17 mouse cellular contexts compared by ENCODE assay signal in genomic region chr7:74323194-74323593, GRCm38 (mm10).
DNase-seq lines count a peak whose midpoint lies in the region; ATAC-seq lines count a peak whose summit lies in the region.
"Had no signal": no experiment of that assay in that cellular context is flagged by ENCODE, and none has a peak within 500 bp of the region (broad histone marks: within the 10 kb centered on the region; RNA-seq: fewer than 3 reads in every experiment).

No protein-coding gene starts in this region.

- no peak overlapping the region for H3K4me2 ChIP-seq in forebrain, embryonic 13.5 days
- no peak overlapping the region for H3K4me2 ChIP-seq in intestine, embryonic 16.5 days (ENCODE audit: low read depth, low read length)
- H3K4me2 ChIP-seq: embryonic facial prominence, embryonic 12.5 days; intestine, embryonic 15.5 days; liver, embryonic 13.5 days had no signal

- H3K4me3 ChIP-seq in forebrain, embryonic 13.5 days: no peak overlapping the region
- no peak overlapping the region for H3K4me3 ChIP-seq in limb, embryonic 10.5 days
- H3K4me3 ChIP-seq in intestine, embryonic 16.5 days (ENCODE audit: low read length): no peak overlapping the region
- H3K4me3 ChIP-seq: embryonic facial prominence, embryonic 12.5 days; heart, adult 2 months; intestine, embryonic 15.5 days; liver, embryonic 13.5 days; megakaryocyte, embryonic 14.5 days had no signal

- DNase-seq in layer of hippocampus, adult 9-11 months: peak; percentile 25
- no peak for DNase-seq in layer of hippocampus, adult 11-12 months (ENCODE audit: low spot score)
- DNase-seq in brain, adult 2 months (ENCODE audit: low read depth, low spot score): peak; percentile 64
- no peak for DNase-seq in limb, embryonic 10.5 days (ENCODE audit: low spot score)
- no peak for DNase-seq in adrenal gland, postnatal 36 days
- DNase-seq in thymus, postnatal 14 days: no peak
- DNase-seq: cerebellum, postnatal 36 days; gastrocnemius, postnatal 10 days; liver, embryonic 13.5 days; thymus, adult 2 months had no signal

- H3K36me3 ChIP-seq in forebrain, embryonic 13.5 days (ENCODE audit: poor library complexity, severe bottlenecking): no peaks in the 10 kb centered on the region
- no peaks in the 10 kb centered on the region for H3K36me3 ChIP-seq in limb, embryonic 10.5 days
- no peaks in the 10 kb centered on the region for H3K36me3 ChIP-seq in intestine, embryonic 16.5 days (ENCODE audit: control insufficient read depth, insufficient read depth, low read length)
- H3K36me3 ChIP-seq: embryonic facial prominence, embryonic 12.5 days; G1E; intestine, embryonic 15.5 days; liver, embryonic 13.5 days had no signal

- no peaks in the 10 kb centered on the region for H3K27me3 ChIP-seq in forebrain, embryonic 13.5 days
- H3K27me3 ChIP-seq in limb, embryonic 10.5 days (ENCODE audit: low read depth, poor library complexity, severe bottlenecking): no peaks in the 10 kb centered on the region
- H3K27me3 ChIP-seq in intestine, embryonic 16.5 days (replicated peaks; ENCODE audit: control insufficient read depth, insufficient read depth, low read length): no peaks in the 10 kb centered on the region
- H3K27me3 ChIP-seq: embryonic facial prominence, embryonic 12.5 days; intestine, embryonic 15.5 days; liver, embryonic 13.5 days; megakaryocyte, embryonic 14.5 days had no signal

- H3K9me3 ChIP-seq in forebrain, embryonic 13.5 days (replicated peaks): no peaks in the 10 kb centered on the region
- H3K9me3 ChIP-seq in limb, embryonic 10.5 days (replicated peaks): no peaks in the 10 kb centered on the region
- no peaks in the 10 kb centered on the region for H3K9me3 ChIP-seq in intestine, embryonic 16.5 days (ENCODE audit: control insufficient read depth, low read length)
- H3K9me3 ChIP-seq: embryonic facial prominence, embryonic 12.5 days; intestine, embryonic 15.5 days; liver, embryonic 13.5 days; megakaryocyte, embryonic 14.5 days had no signal

- peaks cover 47% of the 10 kb centered on the region for H3K4me1 ChIP-seq in forebrain, embryonic 13.5 days
- H3K4me1 ChIP-seq in limb, embryonic 10.5 days: peaks cover 18% of the 10 kb centered on the region
- H3K4me1 ChIP-seq in intestine, embryonic 16.5 days (ENCODE audit: control insufficient read depth, insufficient read depth, low read length): peaks cover 9% of the 10 kb centered on the region; the same call in 1 of the 2 replicates
- H3K4me1 ChIP-seq: liver, embryonic 13.5 days had no signal

- H3K27ac ChIP-seq in forebrain, embryonic 13.5 days: peak overlapping the region; percentile 79
- H3K27ac ChIP-seq in limb, embryonic 10.5 days: peak overlapping the region; percentile 62; the same call in 1 of the 2 replicates
- H3K27ac ChIP-seq in intestine, embryonic 16.5 days (ENCODE audit: low read length): no peak overlapping the region
- H3K27ac ChIP-seq: embryonic facial prominence, embryonic 12.5 days; heart, adult 2 months; intestine, embryonic 15.5 days; liver, embryonic 13.5 days had no signal

- H3K9ac ChIP-seq in forebrain, embryonic 13.5 days: no peak overlapping the region
- H3K9ac ChIP-seq in intestine, embryonic 16.5 days (ENCODE audit: low read depth, low read length): no peak overlapping the region
- H3K9ac ChIP-seq: embryonic facial prominence, embryonic 12.5 days; intestine, embryonic 15.5 days; liver, embryonic 13.5 days had no signal

- 0 out of 2 replicates have a peak, but pooled peaks have one; percentile 4 for ATAC-seq in forebrain, embryonic 13.5 days
- ATAC-seq in intestine, embryonic 16.5 days: no peak
- ATAC-seq: intestine, embryonic 15.5 days had no signal

Comparison
In these comparisons a context has a peak if more than half of its experiments do, and no peak if none do; other contexts are left out.
1. DNase-seq: peak in layer of hippocampus, adult 9-11 months (single experiment) and brain, adult 2 months (single experiment); none in layer of hippocampus, adult 11-12 months (single experiment), limb, embryonic 10.5 days (single experiment), adrenal gland, postnatal 36 days (0 of 2) and thymus, postnatal 14 days (single experiment).